Mouse (Mus musculus) hindbrain, embryonic 11.5 days (tissue): ENCODE data around the gene B130006D01Rik. TPM values are rescaled to one million over a fixed set of nuclear protein-coding genes. Genes with fewer than 3 reads are reported as not detected.
A peak's percentile ranks its signal among the peaks of the same experiment; 100 is the strongest.

ENCODE experiments used
- ATAC-seq: fragments of 200-750 bp; cut with Nextera tagmentation; 2 replicates; pipeline ENCODE4 v1.8.0; 2017; ENCODE audit warnings: mild to moderate bottlenecking, moderate TSS enrichment, moderate library complexity; ENCODE audit not compliant: low FRiP score
- DNase-seq: peaks from one replicate; pipeline ENCODE4 v3.0.0-alpha.2; 2015; ENCODE audit warnings: low spot score
- H3K27ac ChIP-seq: fragments of 300-500 bp; sonication (generic); 2 replicates; pipeline ENCODE4 v1.5.1; 2014; ENCODE audit warnings: mild to moderate bottlenecking, low read depth, low read length
- H3K27me3 ChIP-seq: fragments of 300-500 bp; sonication (generic); 2 replicates; pipeline ENCODE4 v1.6.1; 2014; ENCODE audit warnings: mild to moderate bottlenecking, low read length, moderate library complexity, mixed read lengths; ENCODE audit not compliant: control insufficient read depth, insufficient read depth
- H3K36me3 ChIP-seq: fragments of 300-500 bp; sonication (generic); 2 replicates; pipeline ENCODE4 v1.6.1; 2014; ENCODE audit warnings: mild to moderate bottlenecking, low read length, moderate library complexity, mixed read lengths; ENCODE audit not compliant: control insufficient read depth, insufficient read depth
- H3K4me1 ChIP-seq: fragments of 300-500 bp; sonication (generic); replicated peaks from 2 replicates; pipeline ENCODE4 v1.6.1; 2014; ENCODE audit warnings: low read length, mixed read lengths; ENCODE audit not compliant: control insufficient read depth, insufficient read depth
- H3K4me2 ChIP-seq: fragments of 300-500 bp; sonication (generic); replicated peaks from 2 replicates; pipeline ENCODE4 v1.6.1; 2014; ENCODE audit warnings: mild to moderate bottlenecking, low read depth, low read length
- H3K4me3 ChIP-seq: fragments of 300-500 bp; sonication (generic); 2 replicates; pipeline ENCODE4 v1.5.1; 2014; ENCODE audit warnings: low read depth, low read length
- H3K9ac ChIP-seq: fragments of 300-500 bp; sonication (generic); 2 replicates; pipeline ENCODE4 v1.6.1; 2014; ENCODE audit warnings: low read depth, low read length
- H3K9me3 ChIP-seq: fragments of 300-500 bp; sonication (generic); 2 replicates; pipeline ENCODE4 v1.6.1; 2016; ENCODE audit warnings: low read length; ENCODE audit not compliant: control insufficient read depth
- WGBS: fragments of 180-500 bp; shearing (Covaris S2); extraction: QIAGEN DNeasy Blood & Tissue Kit; methylation state at CpG from one replicate; pipeline ENCODE4 v1.1.7; 2014; 5-methylcytosine and 5-hydroxymethylcytosine counted together
- polyA plus RNA-seq: library from polyadenylated mRNA; unstranded; fragments of >200 nt; fragmentation: Nextera tagmentation; extraction: Ambion mirVana; gene quantifications from 2 replicates; pipeline ENCODE4 v1.2.1, GENCODE M21; 2014

B130006D01Rik gene
- polyA plus RNA-seq, 1 experiment from 2014 or later, result 2.5 TPM

GRCm38 (mm10) chr11:95770720-95771364 is 47.5 kb downstream of the B130006D01Rik start:
- WGBS, result 66% methylated on average over 9 of the region's 9 CpGs
- DNase-seq (peak; percentile 53), ATAC-seq (no peak)
- Histone ChIP-seq H3K9me3 (no peaks in the 10 kb centered on the region), H3K4me3 (no peak overlapping the region), H3K4me1 (no peaks in the 10 kb centered on the region), H3K9ac (no peak overlapping the region), H3K4me2 (no peak overlapping the region), H3K27me3 (no peaks in the 10 kb centered on the region), H3K27ac (no peak overlapping the region), H3K36me3 (no peaks in the 10 kb centered on the region)

GRCm38 (mm10) chr11:95771665-95772064 is 48.3 kb downstream of the B130006D01Rik start:
- Histone ChIP-seq H3K36me3 (no peaks in the 10 kb centered on the region), H3K27me3 (no peaks in the 10 kb centered on the region), H3K4me3 (no peak overlapping the region), H3K27ac (no peak overlapping the region), H3K4me2 (no peak overlapping the region), H3K9me3 (no peaks in the 10 kb centered on the region), H3K9ac (no peak overlapping the region), H3K4me1 (no peaks in the 10 kb centered on the region)
- no peak for DNase-seq
- 83% methylated on average over 8 of the region's 8 CpGs for WGBS
- no peak for ATAC-seq

GRCm38 (mm10) chr11:95773264-95773663 is 49.9 kb downstream of the B130006D01Rik start:
- no peaks in the 10 kb centered on the region for H3K9me3 ChIP-seq
- no peaks in the 10 kb centered on the region for H3K27me3 ChIP-seq
- no peak overlapping the region for H3K27ac ChIP-seq
- no peak for DNase-seq
- H3K36me3 ChIP-seq, result no peaks in the 10 kb centered on the region
- H3K4me2 ChIP-seq, result no peak overlapping the region
- ATAC-seq, result no peak
- WGBS, result 91% methylated on average over 3 of the region's 3 CpGs
- no peaks in the 10 kb centered on the region for H3K4me1 ChIP-seq
- H3K4me3 ChIP-seq, result no peak overlapping the region
- no peak overlapping the region for H3K9ac ChIP-seq

Other genes starting within 250 kb of the B130006D01Rik start
- gene Nxph3, start 209.0 kb upstream of the B130006D01Rik start, polyA plus RNA-seq, result 0.22 and 0.69 TPM in 2 replicates
- gene Ngfr, start 135.9 kb upstream of the B130006D01Rik start, polyA plus RNA-seq, result 27.7 and 29.6 TPM in 2 replicates
- gene Phb, start 56.6 kb upstream of the B130006D01Rik start, polyA plus RNA-seq, result 176 and 195 TPM in 2 replicates
- 13.6 and 13.7 TPM in 2 replicates for gene Zfp652, start 10.9 kb upstream of the B130006D01Rik start, polyA plus RNA-seq
- not detected in 2 replicates for gene Phospho1, start 100.9 kb downstream of the B130006D01Rik start, polyA plus RNA-seq
- 7.1 and 7.6 TPM in 2 replicates for gene Gngt2, start 113.6 kb downstream of the B130006D01Rik start, polyA plus RNA-seq
- 2.4 and 2.6 TPM in 2 replicates for gene Abi3, start 118.9 kb downstream of the B130006D01Rik start, polyA plus RNA-seq
- 0.11 TPM in 1 of 2 replicates, not detected in the other for gene B4galnt2, start 191.3 kb downstream of the B130006D01Rik start, polyA plus RNA-seq